Mouse (Mus musculus) neural tube, postnatal 0 days (tissue): Measurements from ENCODE around the gene Olfr768. TPM values are rescaled to one million over a fixed set of nuclear protein-coding genes. Genes with fewer than 3 reads are reported as not detected.

Experiments used
- polyA plus RNA-seq: library from polyadenylated mRNA; unstranded; fragments of >200 nt; fragmentation: Nextera tagmentation; extraction: Ambion mirVana; gene quantifications from 2 replicates; pipeline ENCODE4 v1.2.1, GENCODE M21; 2015

Gene Olfr768
- not detected in 2 replicates for polyA plus RNA-seq

DNA sequence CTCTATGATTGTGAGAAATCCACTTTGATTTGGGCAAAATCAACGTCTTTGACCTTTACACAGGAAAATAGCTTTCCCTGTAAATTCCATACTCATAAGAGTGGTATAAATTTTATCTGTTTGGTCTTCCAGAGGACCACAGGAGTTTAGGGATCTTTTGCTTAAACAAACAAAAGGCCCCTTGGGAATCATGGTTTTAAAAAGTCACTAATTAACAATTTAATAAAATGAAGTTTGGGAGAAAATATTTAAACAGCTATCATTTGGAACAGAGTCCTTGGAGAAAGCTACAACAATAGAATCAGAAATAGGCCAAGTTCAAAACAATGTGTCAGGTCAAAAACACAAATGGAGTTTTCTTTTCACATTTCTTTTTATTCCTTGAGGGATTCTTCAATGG is at the start of gene Olfr768:
Gene Olfr768, minus strand, starts transcription at position 101 of the 400 bp plus-strand sequence.

DNA sequence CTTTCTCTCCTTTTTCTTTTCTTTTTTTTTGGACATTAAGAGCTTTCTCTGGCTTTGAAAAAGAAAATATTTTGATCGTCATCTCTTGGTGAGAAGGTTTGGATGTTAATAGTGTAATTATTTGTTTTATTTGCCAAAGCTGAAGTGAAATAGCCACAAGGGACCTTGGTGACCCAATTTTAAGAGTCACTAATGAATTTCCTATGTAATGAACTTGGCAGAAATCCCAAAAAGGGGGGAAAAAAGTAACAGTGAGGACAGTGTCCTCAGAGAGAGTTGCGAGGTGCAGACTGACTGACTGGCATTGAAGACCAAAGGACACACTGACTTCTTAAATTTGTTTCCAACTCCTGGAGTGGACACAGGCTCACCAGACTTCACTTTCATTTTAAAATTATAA is 39.7 kb upstream of the Olfr768 start, which contains the start of gene Olfr770:
Gene Olfr770, minus strand, starts transcription at position 101 of the 400 bp plus-strand sequence.

DNA sequence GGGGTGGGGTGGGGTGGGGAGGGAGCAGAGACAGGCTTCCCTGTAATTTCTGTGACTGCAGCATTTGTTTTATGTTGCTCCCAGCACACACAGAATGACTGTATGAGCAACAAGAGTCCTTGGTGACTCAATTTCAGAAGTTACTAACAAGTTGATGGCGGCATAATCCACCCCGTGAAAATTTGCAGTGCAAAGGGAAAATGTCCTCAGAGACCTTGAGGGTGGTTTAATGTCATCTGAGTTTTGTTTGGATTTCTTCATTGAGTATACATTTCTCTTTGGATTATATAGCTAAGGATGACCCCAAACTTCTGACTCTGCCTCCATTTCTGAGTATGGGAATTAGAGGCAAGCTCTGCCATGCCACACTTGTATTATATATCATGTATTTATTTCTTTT is 18.6 kb upstream of the Olfr768 start, which contains the start of gene Olfr769:
Gene Olfr769, minus strand, starts transcription at position 101 of the 400 bp plus-strand sequence.

DNA sequence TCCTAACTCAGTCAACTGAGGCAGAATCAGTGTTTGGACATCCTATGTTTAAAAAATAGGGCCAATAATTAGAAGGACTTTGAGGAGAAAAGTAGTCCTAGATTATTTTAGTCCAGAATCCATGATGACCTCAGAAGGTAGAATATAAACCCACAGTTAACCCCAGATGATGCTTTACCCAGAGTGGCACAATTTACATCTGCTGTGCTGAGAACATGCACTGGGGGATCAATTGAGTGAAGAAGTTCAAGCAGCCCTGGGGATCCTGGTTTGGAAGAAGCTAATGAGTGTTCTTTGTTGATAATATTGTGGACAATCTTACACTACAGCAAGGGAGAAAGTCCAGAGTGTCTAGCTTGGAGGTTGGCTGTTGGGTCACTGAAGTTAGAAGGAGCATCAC is 16.4 kb downstream of the Olfr768 start, which contains the start of gene Olfr767:
Gene Olfr767, minus strand, starts transcription at position 101 of the 400 bp plus-strand sequence.

DNA sequence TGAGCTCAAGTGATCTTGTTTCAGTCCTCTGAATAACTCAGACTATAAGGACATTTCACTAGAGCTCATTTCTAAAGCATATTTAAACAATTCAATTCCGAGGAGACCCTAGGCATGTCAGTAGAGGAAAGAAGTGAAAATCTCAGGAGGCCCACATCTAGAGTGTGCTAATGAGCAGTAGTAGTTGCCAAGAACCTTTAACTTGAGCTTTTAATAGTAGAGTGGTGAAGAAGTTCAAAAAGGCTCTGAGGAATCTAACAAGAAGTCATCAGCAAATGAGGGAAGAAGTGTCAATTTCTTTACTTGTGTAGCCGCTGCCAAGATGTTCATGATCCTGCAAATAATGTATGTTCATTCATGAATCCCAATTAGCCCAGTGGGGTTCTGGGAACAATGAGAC is 30.3 kb downstream of the Olfr768 start, which contains the start of gene Olfr766-ps1:
Gene Olfr766-ps1, minus strand, starts transcription at position 101 of the 400 bp plus-strand sequence.

DNA sequence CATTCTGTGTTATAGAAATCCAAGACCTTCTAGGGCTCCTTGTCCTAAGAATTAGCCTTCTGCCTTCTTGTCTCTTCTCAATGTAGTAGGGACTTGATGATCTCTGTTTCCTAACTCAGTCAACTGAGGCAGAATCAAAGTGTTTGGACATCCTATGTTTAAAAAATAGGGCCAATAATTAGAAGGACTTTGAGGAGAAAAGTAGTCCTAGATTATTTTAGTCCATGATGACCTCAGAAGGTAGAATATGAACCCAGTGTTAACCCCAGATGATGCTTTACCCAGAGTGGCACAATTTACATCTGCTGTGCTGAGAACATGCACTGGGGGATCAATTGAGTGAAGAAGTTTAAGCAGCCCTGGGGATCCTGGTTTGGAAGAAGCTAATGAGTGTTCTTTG is 49.3 kb downstream of the Olfr768 start, which contains the start of gene Olfr765:
Gene Olfr765, minus strand, starts transcription at position 101 of the 400 bp plus-strand sequence.

Other genes starting within 250 kb of the Olfr768 start
- 8.7 and 9.4 TPM in 2 replicates for gene Gdf11, start 207.7 kb downstream of the Olfr768 start, polyA plus RNA-seq
- 386 and 425 TPM in 2 replicates for gene Cd63, start 198.4 kb downstream of the Olfr768 start, polyA plus RNA-seq
- 26.8 and 27.5 TPM in 2 replicates for gene Rdh5, start 176.5 kb downstream of the Olfr768 start, polyA plus RNA-seq
- gene Bloc1s1, start 175.3 kb downstream of the Olfr768 start, polyA plus RNA-seq: 278 and 288 TPM in 2 replicates
- gene Itga7, start 165.6 kb downstream of the Olfr768 start, polyA plus RNA-seq: 13.5 and 15.0 TPM in 2 replicates
- not detected in 2 replicates for gene Mettl7b, start 138.4 kb downstream of the Olfr768 start, polyA plus RNA-seq
- not detected in 2 replicates for gene Olfr9, start 109.9 kb downstream of the Olfr768 start, polyA plus RNA-seq
- gene Olfr763, start 88.6 kb downstream of the Olfr768 start, polyA plus RNA-seq: not detected in 2 replicates
- gene Olfr764-ps1, start 59.5 kb downstream of the Olfr768 start, polyA plus RNA-seq: not detected in 2 replicates
- not detected in 2 replicates for gene Olfr765, start 49.4 kb downstream of the Olfr768 start, polyA plus RNA-seq
- gene Olfr766-ps1, start 30.4 kb downstream of the Olfr768 start, polyA plus RNA-seq: not detected in 2 replicates
- not detected in 2 replicates for gene Olfr767, start 16.5 kb downstream of the Olfr768 start, polyA plus RNA-seq
- not detected in 2 replicates for gene Olfr769, start 18.5 kb upstream of the Olfr768 start, polyA plus RNA-seq
- not detected in 2 replicates for gene Olfr770, start 39.6 kb upstream of the Olfr768 start, polyA plus RNA-seq
- not detected in 2 replicates for gene Olfr771, start 65.4 kb upstream of the Olfr768 start, polyA plus RNA-seq
- gene Olfr772, start 78.5 kb upstream of the Olfr768 start, polyA plus RNA-seq: not detected in 2 replicates
- gene Olfr773, start 88.0 kb upstream of the Olfr768 start, polyA plus RNA-seq: not detected in 2 replicates
- gene Olfr774, start 136.8 kb upstream of the Olfr768 start, polyA plus RNA-seq: not detected in 2 replicates
- not detected in 2 replicates for gene Olfr775, start 149.0 kb upstream of the Olfr768 start, polyA plus RNA-seq
- gene Olfr776, start 159.8 kb upstream of the Olfr768 start, polyA plus RNA-seq: not detected in 2 replicates
- not detected in 2 replicates for gene Olfr777, start 172.1 kb upstream of the Olfr768 start, polyA plus RNA-seq
- not detected in 2 replicates for gene Olfr780, start 218.7 kb upstream of the Olfr768 start, polyA plus RNA-seq
- gene Olfr781, start 229.5 kb upstream of the Olfr768 start, polyA plus RNA-seq: not detected in 2 replicates
- gene Olfr782, start 249.5 kb upstream of the Olfr768 start, polyA plus RNA-seq: not detected in 2 replicates